In genomic region chr1:185193509-185193908, GRCm38 (mm10) we compare ENCODE assay signal across 8 mouse cellular contexts. TPM values are rescaled to one million over a fixed set of nuclear protein-coding genes. Genes with fewer than 3 reads are reported as not detected.
DNase-seq lines count a peak whose midpoint lies in the region; ATAC-seq and TF ChIP-seq lines count a peak whose summit lies in the region.

No protein-coding gene starts in this region.

- no peak overlapping the region for H3K4me3 ChIP-seq in forebrain, embryonic 15.5 days
- H3K4me3 ChIP-seq in lung, postnatal 0 days (ENCODE audit: low read depth, low read length): no peak overlapping the region

- no peak overlapping the region for H3K27ac ChIP-seq in forebrain, embryonic 15.5 days (replicated peaks)
- no peak overlapping the region for H3K27ac ChIP-seq in lung, postnatal 0 days (ENCODE audit: low read length)

- TF ChIP-seq EP300 in lung, postnatal 0 days (IDR thresholded peaks at IDR 0.05): no peak

- H3K4me1 ChIP-seq in forebrain, embryonic 15.5 days: no peaks in the 10 kb centered on the region
- no peaks in the 10 kb centered on the region for H3K4me1 ChIP-seq in lung, postnatal 0 days (ENCODE audit: insufficient read depth, low read depth, low read length)

- peak; percentile 57 for ATAC-seq in forebrain, embryonic 15.5 days (replicated peaks)
- peak; percentile 75 for ATAC-seq in lung, postnatal 0 days

- WGBS in forebrain, embryonic 15.5 days: 13% methylated on average over 10 of the region's 10 CpGs
- 11% methylated on average over 10 of the region's 10 CpGs for WGBS in lung, postnatal 0 days

- peak; percentile 92 for TF ChIP-seq CTCF in lung, postnatal 0 days (IDR thresholded peaks at IDR 0.05)

- no peaks in the 10 kb centered on the region for H3K9me3 ChIP-seq in forebrain, embryonic 15.5 days
- H3K9me3 ChIP-seq in lung, postnatal 0 days (ENCODE audit: low read length): no peaks in the 10 kb centered on the region

- peak; percentile 69 for DNase-seq in thymus, postnatal 0 days (ENCODE audit: low spot score)
- no peak for DNase-seq in thymus, postnatal 36 days
- DNase-seq in brain, adult 2 months (ENCODE audit: low read depth, low spot score): peak; percentile 85
- DNase-seq in kidney, adult 8-10 months: peak; percentile 20 to 21
- DNase-seq in lung, postnatal 0 days (ENCODE audit: low spot score): peak; percentile 91
- DNase-seq in retina, postnatal 1 day: peak; percentile 80
- DNase-seq in urinary bladder, postnatal 4 days (ENCODE audit: low spot score in 2 of 2): no peak

- H3K9ac ChIP-seq in forebrain, embryonic 15.5 days (replicated peaks): no peak overlapping the region
- H3K9ac ChIP-seq in lung, postnatal 0 days (replicated peaks; ENCODE audit: low read depth): no peak overlapping the region

- H3K36me3 ChIP-seq in forebrain, embryonic 15.5 days: no peaks in the 10 kb centered on the region
- no peaks in the 10 kb centered on the region for H3K36me3 ChIP-seq in lung, postnatal 0 days (ENCODE audit: insufficient read depth, low read length)

- H3K4me2 ChIP-seq in forebrain, embryonic 15.5 days (replicated peaks): no peak overlapping the region
- H3K4me2 ChIP-seq in lung, postnatal 0 days (replicated peaks; ENCODE audit: low read depth, low read length): 0 out of 2 replicates have a peak overlapping the region, but pooled peaks have one; percentile 27

- H3K27me3 ChIP-seq in forebrain, embryonic 15.5 days: no peaks in the 10 kb centered on the region
- no peaks in the 10 kb centered on the region for H3K27me3 ChIP-seq in lung, postnatal 0 days (replicated peaks; ENCODE audit: insufficient read depth, low read length)

RNA-seq across cellular contexts. Expression of gene Rab3gap2, which starts 10.4 kb away (rescaled TPM):
- 16.2 and 16.8 TPM in 2 replicates for polyA plus RNA-seq in thymus, postnatal 0 days (2015; fragmentation: Nextera tagmentation; extraction: Ambion mirVana)
- 25.8 and 27.4 TPM in 2 replicates for polyA plus RNA-seq in forebrain, embryonic 15.5 days (2015; fragmentation: Nextera tagmentation; extraction: Ambion mirVana)
- polyA plus RNA-seq in lung, postnatal 0 days (2015; fragmentation: Nextera tagmentation; extraction: Ambion mirVana): 14.5 and 15.1 TPM in 2 replicates

Comparison
In these comparisons a context has a peak if more than half of its experiments do, and no peak if none do; other contexts are left out.
1. DNase-seq: peak in thymus, postnatal 0 days (single experiment), brain, adult 2 months (single experiment), kidney, adult 8-10 months (2 of 2), lung, postnatal 0 days (single experiment) and retina, postnatal 1 day (single experiment); none in thymus, postnatal 36 days (0 of 2) and urinary bladder, postnatal 4 days (0 of 2).